Comparison of ENCODE assay signal across 8 mouse cellular contexts in genomic region chr2:30699797-30700454, GRCm38 (mm10).
A peak's percentile ranks its signal among the peaks of the same experiment; 100 is the strongest.
DNase-seq lines count a peak whose midpoint lies in the region; ATAC-seq lines count a peak whose summit lies in the region.

No protein-coding gene starts in this region.

- ATAC-seq in hindbrain, embryonic 11.5 days (ENCODE audit: low FRiP score) = peak; percentile 77

- H3K9me3 ChIP-seq in hindbrain, embryonic 11.5 days (ENCODE audit: control insufficient read depth, low read length) = no peaks in the 10 kb centered on the region

- no peak overlapping the region for H3K9ac ChIP-seq in hindbrain, embryonic 11.5 days (ENCODE audit: low read depth, low read length)

- DNase-seq in T-cell, adult 2 months (ENCODE audit: low spot score) = peak; percentile 73
- DNase-seq in cerebellum, adult 9-10 months = peak; percentile 94
- peak; percentile 72 to 76 for DNase-seq in frontal cortex, postnatal 10 days (ENCODE audit: low spot score in 2 of 2)
- DNase-seq in hindbrain, embryonic 11.5 days (ENCODE audit: low spot score) = peak; percentile 75
- DNase-seq in layer of hippocampus, adult 9-10 months (ENCODE audit: low spot score) = peak; percentile 90
- peak; percentile 85 for DNase-seq in lung, postnatal 14 days
- peak; percentile 91 for DNase-seq in right cerebral cortex, adult 18-20 months
- DNase-seq in urinary bladder, postnatal 36 days (ENCODE audit: low spot score in 2 of 2) = peak; percentile 68 to 74

- WGBS in hindbrain, embryonic 11.5 days = 36% methylated on average over 6 of the region's 6 CpGs

- 0 out of 2 replicates have a peak overlapping the region, but pooled peaks have one; percentile 18 for H3K4me2 ChIP-seq in hindbrain, embryonic 11.5 days (replicated peaks; ENCODE audit: low read depth, low read length)

- peak overlapping the region; percentile 61; the same call in 1 of the 2 replicates for H3K27ac ChIP-seq in hindbrain, embryonic 11.5 days (ENCODE audit: low read depth, low read length)

- H3K36me3 ChIP-seq in hindbrain, embryonic 11.5 days (ENCODE audit: control insufficient read depth, insufficient read depth, low read length) = no peaks in the 10 kb centered on the region

- no peaks in the 10 kb centered on the region for H3K27me3 ChIP-seq in hindbrain, embryonic 11.5 days (ENCODE audit: control insufficient read depth, insufficient read depth, low read length)

- H3K4me3 ChIP-seq in hindbrain, embryonic 11.5 days (ENCODE audit: low read depth, low read length) = no peak overlapping the region

- H3K4me1 ChIP-seq in hindbrain, embryonic 11.5 days (replicated peaks; ENCODE audit: control insufficient read depth, insufficient read depth, low read length) = peaks cover 17% of the 10 kb centered on the region
